Mouse (Mus musculus) c-Kit-positive CD71-positive TER-119-negative erythroid progenitor cells, embryonic 14.5 days (primary cell): ENCODE data around the gene Opcml.

Source experiments
- DNase-seq: peaks from one replicate; pipeline ENCODE4 v3.0.0-alpha.2; 2013; ENCODE audit warnings: low read depth

The Opcml gene

DNA sequence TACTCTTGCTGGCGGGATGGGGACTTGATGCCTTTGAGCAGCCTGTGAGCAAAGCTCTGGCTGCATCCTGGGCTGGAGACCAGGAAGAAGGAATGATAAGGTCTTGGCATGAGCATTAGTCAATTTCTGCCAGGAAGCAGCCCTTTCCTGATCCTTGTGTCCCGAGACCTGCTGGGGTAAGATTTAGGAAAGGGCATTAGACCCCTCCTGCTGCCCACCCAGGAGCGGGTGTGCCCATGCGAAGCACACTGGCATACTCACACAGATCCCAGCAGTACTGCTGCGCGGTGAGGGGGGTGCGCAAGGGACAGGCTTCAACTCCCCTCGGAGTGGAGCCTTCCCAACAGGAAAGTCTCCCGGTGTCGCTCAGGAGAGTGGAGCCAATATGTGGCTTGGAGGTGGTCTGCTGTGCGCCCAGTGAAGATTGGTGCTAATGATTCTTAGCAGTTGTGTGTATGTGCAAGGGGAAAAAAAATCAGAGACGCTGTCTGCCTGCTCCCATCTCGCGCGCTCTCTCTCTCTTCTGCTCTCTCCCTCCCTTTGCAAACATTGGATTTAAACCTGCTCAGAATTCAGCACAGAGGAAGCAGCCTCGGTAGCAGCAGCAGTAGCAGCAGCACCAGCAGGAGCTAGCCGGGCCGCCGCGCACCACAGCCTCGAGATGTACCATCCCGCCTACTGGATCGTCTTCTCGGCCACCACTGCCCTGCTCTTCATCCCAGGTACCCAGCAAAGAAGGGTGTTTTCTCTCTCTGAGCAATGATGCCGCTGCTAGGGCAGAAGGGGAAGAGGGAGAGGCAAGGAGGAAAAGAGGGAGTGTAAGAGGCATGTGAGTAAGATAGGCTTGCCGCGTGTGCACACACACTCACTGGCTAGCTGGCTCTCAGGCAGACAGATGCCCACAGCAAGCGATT is at the start of gene Opcml:
Gene Opcml (plus strand): TSS at position 51 of the 914 bp plus-strand sequence.
- DNase-seq: no peak

DNA sequence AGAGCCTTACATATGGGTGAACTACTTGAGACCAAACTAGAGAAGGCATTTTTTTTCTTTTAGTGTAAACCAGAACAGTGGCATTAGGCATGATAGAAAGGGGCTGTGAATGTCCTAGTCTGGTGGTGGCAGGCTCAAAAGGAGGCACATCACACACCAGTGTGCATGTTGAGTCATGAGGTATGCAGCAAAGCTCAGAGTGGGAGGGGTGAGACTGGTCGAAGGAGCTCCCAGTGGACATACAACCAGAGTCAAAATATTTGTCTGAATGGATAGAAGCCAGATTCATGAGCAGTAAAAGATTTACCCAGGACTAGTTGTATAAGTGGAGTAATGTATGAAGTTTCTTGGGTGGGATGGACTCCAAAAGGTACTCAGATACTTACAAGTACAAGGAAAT is 31.9 kb upstream of the Opcml start:
- DNase-seq: no peak

DNA sequence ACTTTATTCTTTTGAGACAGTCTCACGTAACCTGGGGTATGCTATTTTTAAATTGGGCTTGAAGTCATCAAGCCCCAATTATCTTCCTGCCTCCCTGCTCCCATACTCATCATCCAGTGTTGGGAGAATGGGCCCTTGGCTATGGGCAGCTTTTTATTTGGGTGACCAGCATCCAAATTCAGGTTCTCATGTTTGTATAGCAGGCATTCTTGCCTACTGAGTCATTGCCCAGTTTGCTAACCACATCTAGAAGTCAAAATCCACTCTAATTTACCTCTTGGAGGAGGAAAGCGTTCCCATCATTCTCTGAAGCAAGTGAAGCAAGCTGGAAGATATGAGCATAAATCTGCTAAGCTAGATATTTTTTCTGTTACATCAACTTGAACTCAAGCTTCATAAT is 29.4 kb upstream of the Opcml start:
- DNase-seq: no peak

DNA sequence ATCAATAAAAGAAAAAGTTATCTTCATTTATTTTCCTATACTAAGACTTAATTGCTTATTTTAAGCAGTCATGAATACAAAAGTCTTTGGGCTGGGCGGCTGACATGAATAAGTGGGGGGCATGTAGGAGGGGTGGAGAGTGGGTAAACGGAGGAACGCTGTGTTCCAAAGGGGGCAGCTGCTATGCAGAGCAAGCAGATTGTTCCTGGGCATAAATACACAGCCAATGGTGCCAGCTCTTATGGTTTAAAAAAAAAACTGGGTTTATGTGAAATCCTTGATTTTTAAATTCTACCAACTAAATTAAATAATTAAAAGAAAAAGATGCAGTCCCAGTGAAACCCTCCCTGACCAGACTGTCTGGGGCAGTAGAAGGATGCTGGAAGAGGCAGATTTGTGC is 24.1 kb upstream of the Opcml start:
- DNase-seq: no peak

DNA sequence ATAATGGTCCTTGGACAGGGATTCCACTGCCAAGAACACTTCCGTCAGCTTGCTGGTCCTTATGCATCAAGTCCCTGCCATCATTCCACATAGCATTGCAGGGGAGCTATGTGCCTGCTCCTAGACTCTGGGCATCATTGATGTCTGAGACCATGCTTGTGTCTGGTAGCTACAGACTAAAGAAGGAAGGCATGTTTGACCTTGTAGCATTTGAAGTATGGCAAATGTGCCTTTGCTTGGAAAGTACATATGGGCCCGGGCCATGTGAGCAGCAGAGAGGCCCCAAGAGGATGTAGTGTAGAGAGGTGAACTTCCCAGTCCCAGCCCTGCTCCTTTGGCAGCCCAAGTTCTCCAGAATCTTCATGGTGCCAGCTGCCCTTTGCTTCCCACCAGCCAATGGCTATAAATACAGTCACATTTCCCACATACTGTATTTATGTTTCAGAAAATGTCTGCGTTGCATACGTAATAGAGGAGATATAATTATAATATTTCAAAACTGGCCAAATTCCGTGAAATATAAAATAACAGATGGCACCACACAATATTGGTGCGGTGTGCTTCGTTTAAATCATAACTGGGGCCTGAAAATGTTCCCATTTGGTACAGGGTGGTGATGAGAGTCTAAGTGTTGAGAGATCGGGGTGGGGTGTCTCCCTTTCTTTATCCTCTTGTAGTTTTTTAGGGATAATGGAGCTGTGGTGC is 23.2 kb upstream of the Opcml start:
- DNase-seq: no peak

DNA sequence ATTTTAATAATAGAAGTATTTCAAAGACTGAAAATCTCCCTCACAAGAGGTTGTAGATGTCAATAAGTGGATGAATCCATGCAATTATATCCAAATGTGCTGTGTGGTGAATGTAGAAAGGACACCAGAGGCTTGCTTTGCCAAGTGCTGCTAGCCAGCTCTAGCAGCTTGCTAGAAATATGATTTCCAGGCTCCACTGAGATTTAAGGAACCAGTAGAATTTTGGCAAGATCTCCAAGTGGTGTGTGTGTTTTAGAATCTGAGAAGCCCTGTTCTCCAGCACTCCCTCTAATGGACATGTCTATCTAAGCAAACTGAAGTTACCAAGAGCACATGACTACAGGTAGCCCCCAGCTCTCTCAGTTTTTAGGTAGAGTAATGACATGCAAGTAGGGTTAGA is 21.8 kb upstream of the Opcml start:
- DNase-seq: no peak

DNA sequence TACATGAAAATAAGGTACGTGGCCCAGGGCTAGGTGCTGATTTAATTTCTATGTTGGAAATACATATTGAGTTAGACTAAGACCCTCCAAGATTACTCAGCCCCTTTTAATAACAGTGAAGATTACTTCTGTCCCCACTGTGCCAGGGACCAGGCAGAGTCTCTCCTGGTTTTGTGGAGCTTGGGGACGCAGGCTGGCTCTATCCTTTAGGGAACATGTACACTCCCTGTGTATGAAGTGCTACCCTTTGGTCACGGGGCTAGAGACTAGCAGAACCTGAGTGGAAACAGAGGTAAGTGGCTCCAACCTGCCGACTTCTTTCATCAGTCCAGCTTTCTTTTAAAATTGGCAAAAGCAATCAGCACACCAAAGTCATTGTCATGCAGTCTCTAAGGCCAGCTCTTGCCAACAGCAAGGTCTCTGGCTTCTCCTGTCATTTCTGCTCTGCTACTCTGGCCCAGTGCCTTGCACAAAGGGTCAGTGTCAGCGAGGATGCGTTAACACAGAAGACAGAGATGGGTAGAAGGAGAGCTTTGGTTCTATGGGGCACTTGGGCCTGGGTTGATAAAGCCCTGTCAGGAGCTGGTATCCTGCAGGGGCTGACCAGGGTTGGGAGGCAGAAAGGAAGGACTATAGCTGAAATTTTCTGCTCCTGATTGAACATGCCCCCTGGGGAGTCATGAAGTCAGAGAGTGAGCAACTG is 9.1 kb upstream of the Opcml start:
- no peak for DNase-seq

DNA sequence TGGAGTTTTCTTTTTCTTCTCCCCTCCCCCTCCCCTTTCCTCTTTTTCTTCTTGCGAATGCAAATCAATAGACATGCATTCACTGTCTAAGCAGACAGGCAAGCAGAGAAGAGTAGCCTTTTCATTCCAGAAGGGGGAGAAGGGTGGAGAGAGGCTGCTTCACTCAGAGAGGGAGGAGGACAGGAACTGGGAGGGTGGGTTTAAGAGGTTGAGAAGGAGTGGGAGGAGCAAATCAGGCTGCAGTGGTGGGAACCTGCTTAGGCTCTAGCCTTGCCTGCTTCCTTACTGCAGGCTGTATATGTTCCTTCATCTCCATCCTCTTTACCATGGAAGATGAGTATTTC is 8.6 kb upstream of the Opcml start:
- DNase-seq: no peak

DNA sequence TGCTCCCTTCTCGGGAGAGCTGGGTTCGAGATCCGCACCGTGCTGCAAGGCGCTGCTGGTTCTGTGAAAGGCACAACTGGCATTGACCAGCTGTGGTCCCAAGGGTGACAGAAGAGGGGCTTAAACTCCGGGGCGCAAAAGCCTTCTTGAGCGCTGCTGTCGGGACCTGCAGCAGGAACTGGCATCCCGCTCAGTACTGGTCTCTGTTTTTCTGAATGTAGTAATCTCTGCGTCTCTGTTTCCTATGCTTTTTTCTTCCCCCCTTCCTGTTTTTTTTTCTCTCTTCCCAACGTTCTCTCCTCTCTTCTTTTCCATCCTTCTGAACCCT is 1.0 kb downstream of the Opcml start:
- DNase-seq: no peak

DNA sequence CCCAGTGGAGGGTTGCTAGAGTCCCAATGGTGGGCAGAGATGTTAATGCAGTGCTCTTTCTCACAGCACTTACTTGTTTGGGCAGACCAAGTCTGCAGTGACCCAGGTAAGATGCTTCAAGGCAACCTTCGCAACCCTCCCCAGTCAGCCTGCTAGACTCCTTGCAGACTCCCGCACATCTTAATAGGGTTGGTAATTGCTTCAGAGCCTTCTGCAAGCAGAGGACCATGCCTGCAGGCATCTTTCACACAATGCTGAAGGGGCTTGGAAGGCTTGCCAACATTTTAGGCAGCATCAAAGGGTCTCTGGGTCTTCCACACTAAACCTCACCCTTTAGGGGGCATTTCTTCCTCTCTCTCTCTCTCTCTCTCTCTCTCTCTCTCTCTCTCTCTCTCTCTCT is 1.7 kb downstream of the Opcml start:
- no peak for DNase-seq

DNA sequence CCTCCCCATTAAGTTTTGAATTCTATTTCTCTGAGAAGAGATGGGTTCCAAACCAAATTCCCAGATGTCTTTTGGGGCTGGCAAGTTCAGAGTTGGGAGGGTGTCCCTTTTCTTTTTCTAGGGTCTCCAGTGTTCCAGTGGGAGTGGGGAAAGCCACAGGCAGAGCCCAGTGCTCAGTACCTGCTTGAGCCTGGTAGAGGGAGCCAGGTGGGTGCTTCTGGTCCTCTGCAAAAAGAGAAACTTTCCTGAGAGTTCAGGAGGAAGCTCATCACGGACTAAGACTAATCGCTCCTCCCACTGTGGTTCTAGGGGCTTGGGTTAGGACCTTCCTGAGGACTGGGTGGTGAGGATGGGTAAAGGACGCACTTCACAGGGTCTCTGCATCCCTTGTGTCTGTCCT is 2.4 kb downstream of the Opcml start:
- no peak for DNase-seq

DNA sequence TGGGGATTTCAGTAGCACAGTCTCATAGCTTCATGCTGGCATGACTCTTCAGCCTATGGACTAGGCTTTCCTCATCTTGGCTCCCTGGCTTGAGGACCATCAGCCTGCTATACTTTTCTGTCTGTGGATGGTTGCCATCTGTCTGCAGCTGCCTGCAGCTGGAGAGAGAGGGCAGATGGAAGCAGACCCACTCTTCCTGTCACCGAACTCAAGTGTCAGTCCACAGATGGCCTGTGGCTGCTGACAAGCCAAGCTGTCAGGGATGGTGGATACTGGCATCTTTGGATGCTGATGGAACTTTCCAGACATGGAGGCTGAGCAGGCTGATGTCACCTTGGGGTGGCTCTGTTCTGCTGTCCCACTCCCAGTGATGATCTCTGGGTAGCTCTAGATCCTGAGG is 6.0 kb downstream of the Opcml start:
- DNase-seq: no peak

DNA sequence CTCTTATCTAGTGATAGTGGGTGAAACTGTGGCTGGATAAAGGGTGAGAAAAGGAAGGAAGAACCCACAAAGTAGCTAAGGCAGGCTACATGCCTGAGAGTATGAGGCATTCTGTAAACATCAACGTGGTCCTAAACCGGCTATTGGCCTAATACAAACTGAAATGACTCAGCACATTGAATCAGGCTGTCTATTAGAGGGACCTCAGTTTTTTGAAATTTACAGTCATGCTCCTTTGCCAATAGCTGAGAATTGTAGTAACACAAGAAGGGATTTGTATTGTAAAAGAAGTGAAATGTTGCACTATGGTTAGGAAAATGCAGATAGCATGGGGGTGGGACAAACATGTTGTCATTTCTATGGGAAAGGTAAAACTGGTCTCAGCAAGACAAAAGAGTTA is 10.4 kb downstream of the Opcml start:
- no peak for DNase-seq

DNA sequence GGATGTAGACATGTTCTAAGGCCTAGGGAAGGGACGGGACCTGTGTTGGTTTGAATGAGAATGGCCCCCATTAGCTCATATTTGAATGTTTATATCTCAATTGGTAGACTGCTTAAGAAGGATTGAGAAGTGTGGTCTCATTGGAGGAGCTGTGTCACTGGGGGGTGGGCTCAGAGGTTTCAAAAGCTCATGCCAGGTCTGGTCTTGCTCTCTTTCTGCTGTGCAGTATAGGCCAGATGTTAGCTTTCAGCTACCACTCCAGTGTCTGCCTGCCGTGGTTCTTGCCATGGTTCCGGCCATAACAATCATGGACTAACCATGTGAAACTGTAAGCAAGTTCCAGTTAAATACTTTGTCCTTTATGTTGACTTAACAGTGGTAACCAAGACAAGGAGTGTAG is 11.2 kb downstream of the Opcml start:
- no peak for DNase-seq

DNA sequence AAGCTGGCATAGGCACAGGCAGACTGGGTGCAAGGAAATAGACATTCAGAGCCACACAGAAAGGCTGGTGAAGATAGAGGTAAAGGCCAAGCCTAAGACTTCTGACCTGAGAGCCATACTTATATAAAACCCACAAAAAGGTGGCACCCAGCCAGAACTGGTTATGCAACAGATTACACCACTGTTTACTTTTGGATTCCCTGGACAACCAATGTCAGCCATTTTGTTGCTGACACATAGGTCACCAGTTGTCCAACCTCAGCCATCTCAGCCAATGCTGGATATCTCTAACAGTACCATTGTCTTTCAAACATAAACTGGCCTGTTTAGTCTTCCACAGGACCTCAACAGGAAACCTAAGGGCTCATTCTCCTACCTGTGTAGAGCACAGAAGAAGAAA is 11.8 kb downstream of the Opcml start:
- no peak for DNase-seq

DNA sequence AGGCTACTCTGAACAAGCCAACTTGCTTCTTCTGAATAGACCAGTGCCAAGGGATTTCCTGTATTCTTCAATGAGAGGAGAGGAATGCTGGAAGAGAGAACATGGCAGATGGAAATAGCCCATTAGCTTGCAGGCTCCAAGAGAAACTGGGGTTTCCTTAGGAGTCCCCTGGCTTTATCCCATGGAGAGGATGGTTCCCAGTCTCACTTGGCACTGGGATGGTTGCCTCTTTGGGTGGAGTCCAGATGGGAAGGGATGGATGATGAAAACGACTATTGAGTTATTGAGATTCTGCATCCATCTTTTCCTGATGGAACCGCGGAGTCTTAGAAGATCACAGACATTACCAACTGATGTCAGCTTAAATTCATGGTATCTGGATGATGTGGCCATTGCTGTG is 13.9 kb downstream of the Opcml start:
- no peak for DNase-seq

DNA sequence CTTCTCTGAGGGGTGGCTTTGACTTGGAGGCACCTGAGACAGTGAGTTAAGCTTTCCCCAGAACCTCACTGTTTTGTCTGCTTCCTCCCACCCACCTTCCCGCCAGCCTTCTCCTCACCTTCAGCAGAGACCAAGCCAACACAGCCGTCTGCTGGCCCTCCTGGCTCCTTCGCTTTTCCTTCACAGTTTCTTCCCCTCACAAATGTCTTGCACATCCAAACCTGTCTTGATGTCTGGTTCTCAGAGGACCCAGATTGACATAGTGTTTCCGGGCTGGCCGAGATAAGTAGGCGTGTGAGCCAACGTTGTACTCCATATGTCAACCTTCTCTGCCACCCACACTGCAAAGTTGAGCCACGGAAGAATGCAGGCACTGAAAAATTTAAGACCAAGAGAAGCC is 19.2 kb downstream of the Opcml start:
- DNase-seq: no peak

DNA sequence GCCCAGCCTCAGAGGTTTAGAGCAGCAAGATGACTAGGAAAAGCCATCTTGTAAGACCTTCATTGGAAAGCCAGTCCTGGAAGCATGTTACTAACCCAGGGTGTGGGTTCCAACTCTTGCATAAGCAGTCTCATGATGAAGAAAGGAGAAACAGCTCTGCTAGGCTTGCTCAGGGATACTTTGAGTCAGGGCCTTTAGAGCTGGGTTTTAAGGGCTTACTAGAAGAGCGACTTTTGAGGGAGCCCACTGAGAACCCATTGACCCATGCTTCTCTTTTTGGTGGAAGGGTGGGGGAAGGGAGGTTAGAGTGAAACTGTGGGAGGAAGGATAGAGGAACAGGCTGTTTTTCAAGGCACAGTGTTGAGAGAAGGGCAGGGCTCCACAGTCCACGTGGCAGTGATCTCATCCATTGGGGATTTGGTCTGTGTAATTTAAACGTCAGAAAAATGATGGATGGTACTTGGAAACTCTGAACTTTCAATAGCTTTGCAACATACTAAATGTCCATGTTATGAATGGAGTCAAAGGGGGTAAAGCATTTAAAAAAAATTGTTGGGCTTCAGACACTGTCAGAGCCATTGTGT is 22.7 kb downstream of the Opcml start:
- DNase-seq: no peak

DNA sequence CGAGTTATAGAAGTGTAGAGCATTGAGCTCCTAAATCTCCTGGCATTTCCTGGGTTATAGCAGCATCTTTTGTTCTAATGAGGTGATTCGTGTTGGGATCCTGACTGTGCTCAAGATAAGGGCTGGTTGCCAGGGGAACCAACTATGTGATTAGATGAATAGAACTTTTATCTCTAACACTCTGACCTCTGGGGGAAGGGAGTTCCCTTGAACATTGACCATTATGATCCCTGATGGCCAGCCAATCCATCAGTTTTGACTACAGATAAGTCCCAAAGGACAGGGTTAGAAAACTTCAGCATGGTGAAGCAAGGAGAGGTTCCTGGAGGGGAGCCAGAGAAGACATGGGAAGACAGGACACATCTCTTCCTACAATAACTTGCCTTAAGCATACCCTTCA is 23.6 kb downstream of the Opcml start:
- no peak for DNase-seq

DNA sequence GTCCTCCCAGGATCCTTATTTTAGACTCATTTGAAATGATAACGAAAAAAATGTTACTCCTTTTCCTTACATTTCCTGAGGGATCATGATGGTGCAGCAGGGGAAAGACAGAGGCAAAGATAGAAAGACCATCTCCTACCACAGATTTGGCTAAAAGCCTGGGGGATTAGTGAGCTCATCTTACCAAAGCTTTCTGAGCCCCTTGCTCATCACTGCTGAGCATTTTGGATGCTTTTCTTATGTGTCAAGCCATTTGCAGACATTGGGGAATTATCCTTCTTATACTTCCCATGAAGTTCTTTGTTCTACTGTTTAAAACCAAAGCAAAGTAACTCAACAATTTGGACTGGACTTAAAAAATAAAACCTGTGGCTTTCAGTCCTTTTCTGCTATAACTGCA is 30.6 kb downstream of the Opcml start:
- DNase-seq: no peak

DNA sequence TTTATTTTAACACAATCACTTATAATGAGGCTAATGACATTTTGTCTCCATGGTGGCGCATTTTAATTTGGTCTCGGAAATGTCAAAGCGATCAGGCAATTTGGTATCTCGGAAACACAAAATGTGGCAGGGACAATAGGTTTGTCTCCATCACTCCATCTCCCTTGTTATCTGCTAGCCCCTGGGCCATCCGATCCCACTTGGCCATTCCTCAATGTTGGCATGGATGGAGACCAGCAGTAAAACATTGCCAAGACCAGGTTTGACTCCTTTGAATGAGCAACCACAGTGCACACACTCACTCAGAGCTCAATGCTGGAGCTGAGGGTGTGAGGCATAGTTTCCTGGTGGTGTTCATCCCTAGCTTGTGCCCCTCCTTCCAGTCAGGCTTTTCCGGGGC is 32.1 kb downstream of the Opcml start:
- no peak for DNase-seq

DNA sequence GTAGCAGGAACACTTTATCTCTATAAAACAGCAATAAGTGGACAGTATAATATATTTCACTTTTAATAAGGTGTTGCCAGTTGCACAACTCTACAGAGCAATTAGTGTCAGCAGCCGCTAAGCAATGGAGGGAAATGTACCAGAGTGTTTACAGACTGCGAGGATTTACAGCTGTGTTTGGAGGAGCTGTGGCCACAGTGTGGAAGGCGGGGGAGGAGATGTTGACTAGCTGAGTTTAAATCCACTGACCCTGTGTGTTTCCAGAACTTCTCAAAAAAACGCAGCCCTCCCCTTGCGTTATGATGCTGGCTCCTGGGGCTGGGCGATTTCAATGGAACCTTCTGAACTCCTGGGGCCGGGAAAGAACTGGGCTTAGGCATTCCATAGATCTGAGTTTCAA is 33.8 kb downstream of the Opcml start:
- DNase-seq: no peak

DNA sequence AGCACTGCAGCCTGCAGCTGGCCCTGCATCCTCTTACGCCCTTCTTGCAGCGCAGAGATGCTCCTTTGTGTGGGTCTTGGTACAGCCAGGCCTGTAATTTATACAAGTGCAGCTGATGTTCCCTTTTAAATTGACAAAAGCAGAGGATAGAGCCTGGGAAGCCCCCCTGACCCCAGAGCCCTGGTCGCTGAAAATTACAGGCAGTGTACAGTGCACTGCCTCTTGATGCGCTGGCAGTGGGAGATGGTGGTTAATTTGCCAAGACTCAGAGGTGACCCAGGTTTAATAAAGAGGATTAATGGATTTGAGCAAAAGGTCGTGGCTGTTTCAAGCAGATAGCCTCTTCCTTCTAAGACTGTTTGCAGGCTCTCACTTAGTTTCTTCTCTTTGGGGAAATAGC is 39.9 kb downstream of the Opcml start:
- no peak for DNase-seq
